Mouse (Mus musculus): ENCODE data around the gene Slc6a13. TPM values are rescaled to one million over a fixed set of nuclear protein-coding genes. Genes with fewer than 3 reads are reported as not detected.

Slc6a13 gene
- 1 to 10 TPM; 1.2 to 2.0 TPM for total RNA-seq (2021)

- intact Hi-C loops (cut with DNase I), result no loop called here
- DNase-seq, result peak; percentile 52 to 61
These were observed at the start of gene Slc6a13 for GRCm38 (mm10) chr6:121299954-121300353. TSS of gene Slc6a13 (plus strand) at chr6:121300227.

DNA sequence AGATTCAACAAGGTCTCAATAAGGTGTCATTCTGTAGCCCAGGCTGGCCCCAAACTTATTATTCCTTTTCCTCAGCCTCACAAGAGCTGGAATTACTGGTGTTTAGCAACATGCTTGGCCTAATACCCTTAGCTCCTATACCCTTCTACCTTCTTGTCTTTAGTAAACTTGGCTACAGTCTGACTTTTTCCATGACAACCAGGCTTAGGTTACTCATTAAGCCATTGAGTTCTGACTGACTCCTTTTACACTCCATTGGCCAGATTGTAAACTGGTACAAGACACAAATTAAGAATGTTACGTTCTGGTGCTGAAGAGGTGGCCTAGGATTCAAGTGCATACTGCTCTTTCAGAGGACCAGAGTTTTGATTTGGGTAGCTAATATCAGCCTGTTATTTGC, 49.6 kb upstream of the Slc6a13 start:
- DNase-seq, result no peak
- intact Hi-C loops (cut with DNase I), result no loop called here

GRCm38 (mm10) chr6:121251256-121251655, 48.8 kb upstream of the Slc6a13 start:
- intact Hi-C loops (cut with DNase I), result no loop called here

GRCm38 (mm10) chr6:121260548-121260947, 39.5 kb upstream of the Slc6a13 start:
- DNase-seq, result peak; percentile 68 to 84
- intact Hi-C loops (cut with DNase I), result loop anchor here (5.0 to 10.0 kb wide), 3 partner anchors 73 to 1044 kb away; partner anchors contain the start of gene M6pr

More at GRCm38 (mm10) chr6:121251256-121251655, 48.8 kb upstream of the Slc6a13 start:
- no peak for DNase-seq

DNA sequence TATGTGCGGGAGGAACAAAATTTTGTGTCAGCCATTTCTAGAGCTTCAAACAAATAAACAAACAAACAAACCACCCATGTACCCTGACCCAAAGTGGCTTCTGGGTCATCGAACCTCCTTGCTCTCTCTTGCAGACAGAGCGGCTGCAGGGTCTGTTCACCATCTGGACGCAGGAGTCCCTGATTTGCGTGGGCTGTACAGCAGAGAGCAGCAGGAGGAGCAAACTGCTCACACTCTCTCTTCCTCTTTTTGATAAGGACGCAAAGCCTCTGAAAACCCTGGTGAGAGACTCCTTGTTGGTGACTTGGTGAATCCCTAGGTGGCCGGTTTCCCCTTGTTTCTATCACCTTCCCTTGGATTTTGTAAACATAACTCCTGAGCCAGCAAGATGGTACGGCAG, 38.8 kb upstream of the Slc6a13 start:
- intact Hi-C loops (cut with DNase I), result loop anchor here (5.0 to 10.0 kb wide), 3 partner anchors 74 to 1044 kb away; partner anchors contain the start of gene M6pr
- no peak for DNase-seq

DNA sequence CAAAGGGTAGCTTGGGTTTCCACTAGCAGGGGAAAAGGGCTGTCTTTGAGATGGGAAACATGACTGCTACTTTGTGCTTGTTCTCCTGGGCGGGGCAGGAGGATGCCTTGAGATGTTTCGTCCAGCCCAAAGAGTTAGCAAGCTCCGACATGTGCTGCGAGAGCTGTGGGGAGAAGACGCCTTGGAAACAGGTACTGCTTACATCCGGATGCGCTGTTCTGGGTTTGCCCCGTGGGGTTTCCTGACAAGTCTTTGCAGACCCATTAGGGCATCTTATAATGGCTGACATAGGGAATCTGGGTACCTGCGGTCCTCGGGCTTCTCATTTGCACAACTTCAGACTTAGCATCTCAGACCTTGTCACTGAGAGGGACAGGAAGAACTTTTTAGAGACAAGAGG, 38.0 kb upstream of the Slc6a13 start:
- DNase-seq, result no peak
- intact Hi-C loops (cut with DNase I), result loop anchor here (5.0 to 10.0 kb wide), 3 partner anchors 75 to 1043 kb away; partner anchors contain the start of gene M6pr

GRCm38 (mm10) chr6:121262496-121262895, 37.5 kb upstream of the Slc6a13 start:
- no peak for DNase-seq
- intact Hi-C loops (cut with DNase I), result loop anchor here (5.0 to 10.0 kb wide), 3 partner anchors 75 to 1042 kb away; partner anchors contain the start of gene M6pr

- no peak for DNase-seq
- intact Hi-C loops (cut with DNase I), result no loop called here
These were observed 29.9 kb upstream of the Slc6a13 start for GRCm38 (mm10) chr6:121270156-121270555.

GRCm38 (mm10) chr6:121271707-121272074, 28.3 kb upstream of the Slc6a13 start:
- no peak for DNase-seq
- intact Hi-C loops (cut with DNase I), result loop anchor here (1.0 to 2.0 kb wide), 4 partner anchors 55 to 262 kb away; no protein-coding TSS in a partner anchor

DNA sequence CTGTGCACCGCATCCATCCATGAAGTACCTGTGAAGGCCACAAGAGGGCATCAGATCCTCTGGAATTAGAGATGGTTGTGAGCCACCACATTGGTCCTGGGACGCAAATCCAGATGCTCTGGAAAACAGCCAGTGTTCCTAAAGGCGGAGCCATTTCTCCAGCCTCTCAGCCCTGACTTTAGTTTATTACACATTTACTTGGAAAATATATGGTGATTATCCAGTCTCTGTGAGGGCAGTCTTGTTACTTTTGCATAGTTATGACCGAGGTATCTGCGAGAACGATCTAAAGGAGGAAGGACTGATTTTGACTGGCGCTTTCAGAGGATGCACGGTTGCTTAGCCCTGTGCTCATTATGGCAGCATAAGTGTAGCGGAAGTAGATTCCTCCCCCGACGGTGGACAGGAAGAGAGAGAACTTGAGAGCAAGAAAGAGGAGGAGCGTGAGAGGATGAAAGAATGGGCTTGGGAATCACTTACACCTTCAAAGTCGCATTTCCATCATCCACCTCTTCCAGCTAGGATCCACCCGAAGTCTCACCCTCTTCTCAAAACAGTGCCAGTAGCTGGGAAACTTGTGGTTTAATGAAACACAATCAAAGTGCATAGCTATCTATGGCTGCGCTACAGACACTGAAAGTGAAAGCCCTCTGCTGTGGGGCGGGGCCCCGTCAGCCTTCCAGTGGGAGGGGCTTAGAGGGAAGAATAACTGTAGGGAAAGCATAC, 27.8 kb upstream of the Slc6a13 start:
- DNase-seq, result peak; percentile 87 to 92
- intact Hi-C loops (cut with DNase I), result loop anchor here (1.0 to 2.0 kb wide), 4 partner anchors 55 to 261 kb away; no protein-coding TSS in a partner anchor

DNA sequence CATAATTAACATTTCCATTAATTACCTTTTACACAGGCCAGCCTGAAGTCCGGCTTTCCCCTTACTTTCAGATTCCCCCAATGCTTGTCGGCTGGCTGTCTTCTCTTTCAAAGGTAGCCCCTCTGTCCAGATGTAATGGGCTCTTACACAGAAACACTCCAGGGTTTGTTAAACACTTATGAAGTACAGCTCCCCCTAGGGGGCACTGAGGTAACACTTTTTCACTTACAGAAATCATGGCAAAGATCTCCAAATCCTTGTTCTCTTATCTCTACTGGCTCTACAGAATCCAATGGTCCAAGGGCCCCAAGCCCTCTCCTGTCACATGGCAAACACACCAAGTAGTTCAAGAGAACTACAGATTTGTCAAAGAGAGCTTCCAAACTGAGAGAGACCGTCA, 25.7 kb upstream of the Slc6a13 start:
- intact Hi-C loops (cut with DNase I), result no loop called here
- peak in 1 of 2 experiments; percentile 32 for DNase-seq

- intact Hi-C loops (cut with DNase I), result no loop called here
- DNase-seq, result no peak
These were observed 15.9 kb upstream of the Slc6a13 start for GRCm38 (mm10) chr6:121284132-121284531.

- DNase-seq, result no peak
- intact Hi-C loops (cut with DNase I), result no loop called here
These were observed 710 bp upstream of the Slc6a13 start for GRCm38 (mm10) chr6:121299317-121299716.

DNA sequence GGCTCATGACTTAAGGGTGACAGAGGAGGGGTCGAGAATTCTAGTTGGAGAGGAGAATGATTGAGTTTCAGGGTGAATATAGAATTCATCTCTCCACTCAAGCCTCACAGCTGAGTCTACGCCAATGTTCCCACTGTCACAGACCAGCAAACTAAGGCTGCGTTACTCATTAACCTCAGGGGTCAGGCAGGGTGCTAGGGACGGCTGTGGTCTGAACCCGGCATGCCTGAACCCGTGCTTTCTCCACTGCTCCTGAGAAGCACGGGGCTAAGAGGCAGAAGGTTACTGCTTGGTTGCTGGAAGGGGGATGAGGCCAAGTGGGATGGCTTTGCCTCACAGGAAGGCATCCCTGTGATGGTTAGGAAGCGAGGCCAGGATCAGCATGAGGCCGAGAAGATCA, 477 bp downstream of the Slc6a13 start:
- intact Hi-C loops (cut with DNase I), result no loop called here
- no peak for DNase-seq

DNA sequence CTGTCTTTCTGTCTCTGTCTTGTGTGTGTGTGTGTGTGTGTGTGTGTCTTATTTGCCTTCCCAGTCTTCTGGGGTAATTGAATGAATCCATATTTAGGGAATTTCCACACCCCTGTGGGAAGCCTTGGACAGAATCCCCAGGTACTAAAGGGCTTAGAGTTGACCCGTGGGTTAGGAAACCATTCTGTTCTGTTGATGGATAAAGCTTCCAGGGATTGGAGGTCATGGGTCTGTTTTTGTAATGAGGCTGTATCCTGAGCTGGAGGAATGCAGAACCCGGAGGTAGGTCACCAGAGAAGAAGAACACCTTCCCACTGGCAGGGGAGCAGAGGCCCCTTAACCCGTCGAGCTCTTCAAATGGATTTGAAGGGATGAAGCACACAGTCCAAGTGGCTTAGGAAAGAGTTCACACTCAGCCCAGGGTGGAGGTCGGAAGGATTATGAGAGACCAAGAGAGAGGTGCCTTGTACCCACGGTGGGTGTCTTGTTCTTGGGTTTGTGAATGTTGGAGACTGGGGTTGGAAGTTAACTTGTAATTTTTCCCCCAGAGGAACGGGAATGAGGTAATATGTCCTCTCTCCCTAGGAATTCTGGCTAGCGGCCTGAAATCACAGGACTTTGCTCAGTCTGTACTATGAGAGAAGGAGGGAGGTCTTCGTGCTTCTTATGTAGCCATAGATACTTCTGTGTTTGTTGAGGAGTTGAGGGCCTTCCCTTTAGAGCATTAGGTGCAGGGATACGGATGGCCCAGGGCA, 3.6 kb downstream of the Slc6a13 start:
- intact Hi-C loops (cut with DNase I), result no loop called here
- DNase-seq, result peak; percentile 13 to 27

DNA sequence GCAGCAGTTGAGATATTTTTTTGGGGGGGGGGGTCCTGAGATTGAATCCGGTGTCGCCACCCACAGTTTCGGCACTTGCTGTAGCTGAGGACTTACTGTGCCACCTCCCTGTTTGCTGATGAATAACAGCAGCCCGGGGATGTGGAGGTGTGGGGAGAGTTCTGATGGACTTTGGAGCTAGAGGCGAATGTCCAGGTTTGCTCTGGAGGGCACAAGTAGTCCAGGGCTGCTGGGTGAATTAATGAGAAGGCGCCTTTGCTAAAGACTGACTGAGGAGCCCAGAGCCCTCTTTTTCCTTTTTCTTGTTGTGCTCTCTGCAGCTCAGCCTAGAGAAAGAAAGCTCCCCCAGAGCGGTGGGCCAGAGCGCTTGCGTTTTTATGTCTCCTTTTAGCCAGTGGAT, 4.6 kb downstream of the Slc6a13 start:
- intact Hi-C loops (cut with DNase I), result no loop called here
- no peak for DNase-seq

- intact Hi-C loops (cut with DNase I), result no loop called here
These were observed 5.5 kb downstream of the Slc6a13 start for GRCm38 (mm10) chr6:121305571-121305970.

DNA sequence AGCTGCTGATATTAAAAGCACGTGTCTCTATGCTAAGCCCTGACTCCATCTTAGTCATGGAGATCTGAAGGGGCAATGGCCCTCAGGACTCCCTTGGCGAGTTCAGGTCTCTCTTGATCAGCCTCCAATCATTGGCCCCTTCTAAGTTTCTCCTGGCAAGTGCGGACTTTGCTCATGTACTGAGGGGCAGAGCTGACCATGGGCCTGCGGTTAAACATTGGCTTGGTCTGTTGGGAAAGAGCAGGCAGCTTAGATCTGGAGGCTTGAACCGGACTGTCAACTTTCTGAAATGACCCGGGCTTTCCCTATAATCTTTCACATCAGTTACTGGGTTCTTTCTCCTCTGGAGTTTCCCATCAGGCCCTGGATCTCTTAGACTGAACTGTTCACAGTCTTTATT, 11.0 kb downstream of the Slc6a13 start:
- DNase-seq, result no peak

More at GRCm38 (mm10) chr6:121305571-121305970, 5.5 kb downstream of the Slc6a13 start:
- no peak for DNase-seq

DNA sequence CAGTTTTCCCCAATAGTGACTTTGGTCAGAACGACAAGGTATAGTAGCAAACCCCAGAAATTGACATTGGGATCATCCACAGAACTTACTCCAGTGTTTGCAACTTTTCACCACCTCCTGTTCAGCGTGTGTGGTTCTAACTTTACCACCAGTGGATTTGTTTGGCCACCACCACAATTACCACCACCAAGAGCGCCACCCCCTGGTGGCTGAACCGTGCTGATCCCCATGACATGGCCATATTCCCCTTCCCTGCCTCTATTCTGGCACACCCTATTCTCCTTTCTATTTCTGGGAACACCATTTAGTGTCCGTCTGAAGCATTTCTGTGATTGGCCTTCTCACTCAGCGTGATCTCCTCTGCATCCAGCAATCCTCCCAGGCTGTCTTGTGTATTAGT, 19.1 kb downstream of the Slc6a13 start:
- DNase-seq, result no peak
- intact Hi-C loops (cut with DNase I), result no loop called here

More for the DNA sequence above, 11.0 kb downstream of the Slc6a13 start:
- intact Hi-C loops (cut with DNase I), result no loop called here

DNA sequence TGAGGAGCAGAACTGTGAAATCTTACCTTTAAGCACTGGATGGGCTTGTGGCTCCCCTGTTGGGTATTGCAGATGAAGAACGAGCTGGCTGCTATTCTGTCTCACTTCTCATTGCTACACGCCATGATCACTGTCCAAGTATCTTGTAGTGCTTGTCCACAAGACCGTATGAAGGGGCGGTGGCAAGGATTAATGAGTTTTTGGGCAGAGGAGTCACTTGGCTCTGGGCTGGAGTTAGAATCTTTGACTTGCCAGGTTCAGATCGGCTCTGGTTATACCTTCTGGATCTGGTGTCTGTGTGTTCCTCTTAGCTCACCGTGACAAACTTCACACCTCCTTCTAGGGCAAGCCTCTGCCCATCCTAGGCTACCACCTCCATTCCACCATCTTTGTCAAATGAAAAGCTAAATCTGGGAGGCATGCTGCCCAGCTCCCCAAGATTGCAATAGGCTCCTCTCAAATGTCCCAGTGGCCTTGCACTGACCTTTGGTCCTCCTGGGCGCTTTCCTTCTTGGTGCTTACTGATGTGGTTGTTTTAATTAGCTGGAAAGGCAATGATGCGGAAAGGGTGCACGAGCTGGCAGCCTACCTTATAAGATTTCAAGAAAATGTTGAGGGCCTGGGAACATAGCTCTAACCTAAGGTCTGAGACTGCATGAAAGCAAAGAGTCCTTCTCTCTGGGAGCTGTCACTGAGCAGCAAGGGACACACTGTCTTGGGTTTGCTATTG, 22.5 kb downstream of the Slc6a13 start:
- no peak for DNase-seq
- intact Hi-C loops (cut with DNase I), result no loop called here

- no peak for DNase-seq
- intact Hi-C loops (cut with DNase I), result no loop called here
These were observed 25.3 kb downstream of the Slc6a13 start for GRCm38 (mm10) chr6:121325298-121325697.
